Mouse (Mus musculus): ENCODE data around the gene D10Wsu102e.

- TF ChIP-seq POLR2A (IDR thresholded peaks at IDR 0.05; ENCODE audit: insufficient read depth, low read depth, low read length): no peak
- TF ChIP-seq CTCF (IDR thresholded peaks at IDR 0.05; ENCODE audit: insufficient read depth, low read depth, low read length): no peak
Measured at GRCm38 (mm10) chr10:83359451-83359850, 570 bp upstream of the D10Wsu102e start.

Data from olfactory bulb, adult 2 months (tissue).